Mouse (Mus musculus) forebrain, embryonic 13.5 days (tissue): ENCODE measurements at regions not wholly inside any gene's neighbourhood (a gene's known extent, or its start where the extent isn't known, plus 50 kb on each side); places are given as distances from the start of the nearest gene placed in this dataset.

Experiments
- ATAC-seq: fragments of 200-750 bp; cut with Nextera tagmentation; 2 replicates; pipeline ENCODE4 v1.8.0; 2017
- H3K27ac ChIP-seq: fragments of 300-500 bp; sonication (generic); 2 replicates; pipeline ENCODE4 v1.5.1; 2015; ENCODE audit warnings: inconsistent platforms, mild to moderate bottlenecking, moderate library complexity
- H3K27me3 ChIP-seq: fragments of 300-500 bp; sonication (generic); 2 replicates; pipeline ENCODE4 v1.6.1; 2015; ENCODE audit warnings: mild to moderate bottlenecking, inconsistent platforms
- H3K36me3 ChIP-seq: fragments of 300-500 bp; sonication (generic); 2 replicates; pipeline ENCODE4 v1.6.1; 2015; ENCODE audit warnings: mild to moderate bottlenecking, inconsistent platforms; ENCODE audit not compliant: poor library complexity, severe bottlenecking
- H3K4me1 ChIP-seq: fragments of 300-500 bp; sonication (generic); 2 replicates; pipeline ENCODE4 v1.6.1; 2015; ENCODE audit warnings: inconsistent platforms
- H3K4me2 ChIP-seq: fragments of 300-500 bp; sonication (generic); 2 replicates; pipeline ENCODE4 v1.6.1; 2015; ENCODE audit warnings: inconsistent platforms, mild to moderate bottlenecking, moderate library complexity
- H3K4me3 ChIP-seq: fragments of 300-500 bp; sonication (generic); 2 replicates; pipeline ENCODE4 v1.5.1; 2015; ENCODE audit warnings: mild to moderate bottlenecking, inconsistent platforms
- H3K9ac ChIP-seq: fragments of 300-500 bp; sonication (generic); 2 replicates; pipeline ENCODE4 v1.6.1; 2015; ENCODE audit warnings: mild to moderate bottlenecking, inconsistent platforms
- H3K9me3 ChIP-seq: fragments of 300-500 bp; sonication (generic); replicated peaks from 2 replicates; pipeline ENCODE4 v1.6.1; 2016; ENCODE audit warnings: inconsistent platforms
- WGBS: fragments of 180-500 bp; shearing (Covaris S2); methylation state at CpG from one replicate; pipeline ENCODE4 v1.1.7; 2015; 5-methylcytosine and 5-hydroxymethylcytosine counted together

DNA sequence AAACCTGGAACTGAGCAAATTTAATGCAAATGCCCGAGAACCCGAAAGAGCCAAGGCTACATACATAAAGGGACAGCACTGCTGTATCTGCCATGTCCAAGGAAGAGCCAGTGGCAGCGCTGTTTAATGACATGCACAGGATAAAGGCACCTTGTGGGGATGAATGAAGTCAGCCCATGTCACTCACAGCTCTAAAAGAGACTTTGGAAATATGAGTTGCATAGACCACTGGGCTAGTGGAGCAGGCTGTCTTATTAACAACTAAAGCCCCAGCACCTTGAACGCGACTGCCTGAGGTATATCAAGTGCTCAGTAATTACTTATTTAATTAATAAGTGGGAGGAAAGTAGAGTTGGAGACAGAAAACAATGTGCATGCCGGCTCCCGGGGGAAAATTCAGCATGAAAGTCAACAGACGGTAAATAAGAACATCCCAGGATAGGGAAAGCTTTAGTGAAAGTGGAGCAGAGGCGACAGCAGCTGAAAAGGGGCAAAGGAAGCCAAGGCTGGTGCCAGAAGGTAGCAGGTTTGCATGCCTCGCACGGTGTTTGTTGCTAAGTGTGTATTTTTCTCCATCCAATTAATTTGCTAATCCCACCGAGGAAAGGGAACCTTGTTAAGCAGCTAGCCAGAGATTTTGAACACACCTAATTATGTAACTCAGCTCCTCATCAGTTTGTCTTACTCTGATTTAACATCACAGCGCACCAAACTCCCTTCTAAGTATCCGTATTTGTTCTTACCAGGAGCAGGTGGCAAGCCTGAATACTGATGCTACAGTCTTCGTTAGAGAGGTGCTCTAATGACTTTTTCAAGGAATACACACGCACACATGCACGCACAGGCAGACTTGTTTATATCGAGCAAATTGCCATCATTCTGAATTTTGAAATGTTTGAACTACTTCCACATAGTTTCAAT, 167.4 kb downstream of the Triml1 start:
- Histone ChIP-seq H3K4me3 (no peak overlapping the region), H3K4me2 (peak overlapping the region; percentile 29), H3K27me3 (no peaks in the 10 kb centered on the region), H3K9ac (no peak overlapping the region), H3K9me3 (no peaks in the 10 kb centered on the region), H3K27ac (peak overlapping the region; percentile 12; the same call in 1 of the 2 replicates), H3K4me1 (peaks cover 9% of the 10 kb centered on the region), H3K36me3 (no peaks in the 10 kb centered on the region)
- peak; percentile 81 for ATAC-seq
- WGBS = 31% methylated on average over 18 of the region's 18 CpGs

DNA sequence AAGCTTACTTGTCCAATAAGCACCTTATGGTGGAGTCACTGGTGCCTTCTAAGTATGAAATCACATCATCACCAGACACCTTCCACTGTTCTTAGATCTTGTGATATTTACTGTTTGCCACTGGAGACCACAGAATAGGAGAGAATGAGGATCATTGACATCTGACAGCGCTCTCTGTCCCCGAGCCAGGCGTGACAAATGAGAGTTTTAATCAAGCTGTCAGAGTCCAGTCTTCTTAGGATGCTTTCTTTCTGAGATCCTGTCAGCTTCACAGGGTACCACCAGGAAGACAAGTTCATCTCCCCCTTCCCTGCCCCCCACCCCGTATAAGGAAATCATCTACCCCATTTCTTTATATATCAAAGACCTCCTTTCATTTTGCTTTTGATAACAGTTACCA, 168.7 kb downstream of the Triml1 start:
- no peaks in the 10 kb centered on the region for H3K36me3 ChIP-seq
- no peak overlapping the region for H3K9ac ChIP-seq
- 70% methylated on average over 4 of the region's 4 CpGs for WGBS
- H3K27me3 ChIP-seq = no peaks in the 10 kb centered on the region
- no peak overlapping the region for H3K4me2 ChIP-seq
- H3K9me3 ChIP-seq = no peaks in the 10 kb centered on the region
- peaks cover 9% of the 10 kb centered on the region for H3K4me1 ChIP-seq
- no peak overlapping the region for H3K4me3 ChIP-seq
- ATAC-seq = no peak
- no peak overlapping the region for H3K27ac ChIP-seq

GRCm38 (mm10) chr8:42967862-42968395, 173.4 kb downstream of the Triml1 start:
- no peaks in the 10 kb centered on the region for H3K36me3 ChIP-seq
- ATAC-seq = no peak; the same call in 1 of the 2 replicates
- 87% methylated on average over 8 of the region's 8 CpGs for WGBS
- no peaks in the 10 kb centered on the region for H3K9me3 ChIP-seq
- H3K27ac ChIP-seq = no peak overlapping the region
- no peaks in the 10 kb centered on the region for H3K4me1 ChIP-seq
- no peak overlapping the region for H3K4me3 ChIP-seq
- H3K4me2 ChIP-seq = no peak overlapping the region
- no peak overlapping the region for H3K9ac ChIP-seq
- H3K27me3 ChIP-seq = no peaks in the 10 kb centered on the region

GRCm38 (mm10) chr8:42964507-42964906, 176.8 kb downstream of the Triml1 start:
- H3K9me3 ChIP-seq = no peaks in the 10 kb centered on the region
- no peak overlapping the region for H3K4me2 ChIP-seq
- H3K4me1 ChIP-seq = no peaks in the 10 kb centered on the region
- H3K36me3 ChIP-seq = no peaks in the 10 kb centered on the region
- no peak overlapping the region for H3K27ac ChIP-seq
- ATAC-seq = no peak
- WGBS = 85% methylated on average over 2 of the region's 2 CpGs
- H3K4me3 ChIP-seq = no peak overlapping the region
- no peaks in the 10 kb centered on the region for H3K27me3 ChIP-seq
- no peak overlapping the region for H3K9ac ChIP-seq

- Histone ChIP-seq H3K9ac (no peak overlapping the region), H3K4me1 (no peaks in the 10 kb centered on the region), H3K4me3 (no peak overlapping the region), H3K27ac (no peak overlapping the region), H3K36me3 (no peaks in the 10 kb centered on the region), H3K27me3 (no peaks in the 10 kb centered on the region), H3K4me2 (no peak overlapping the region), H3K9me3 (no peaks in the 10 kb centered on the region)
- WGBS = 81% methylated on average over 11 of the region's 11 CpGs
- no peak for ATAC-seq
Measured at GRCm38 (mm10) chr8:42958052-42958805, 183.1 kb downstream of the Triml1 start.

DNA sequence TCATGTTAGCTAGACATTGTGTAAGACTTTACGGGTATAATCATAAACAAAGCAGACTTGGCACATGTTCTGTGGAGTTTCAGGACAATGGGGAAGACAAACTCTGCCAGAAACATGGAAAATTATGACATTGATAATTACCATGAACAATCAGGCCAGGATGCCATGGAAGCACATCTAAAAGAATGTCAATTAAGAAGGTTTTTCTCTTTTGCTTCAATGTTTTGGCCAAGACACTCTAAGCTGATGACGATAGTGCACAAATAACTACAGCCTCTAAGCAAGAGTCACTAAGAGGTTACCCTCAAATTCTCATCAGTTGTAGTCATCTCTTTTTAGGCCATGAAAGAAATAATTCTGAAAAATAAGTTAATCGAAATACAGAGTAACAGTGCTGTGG, 208.7 kb downstream of the Triml1 start:
- no peaks in the 10 kb centered on the region for H3K36me3 ChIP-seq
- ATAC-seq = no peak
- no peak overlapping the region for H3K27ac ChIP-seq
- 74% methylated on average over 3 of the region's 3 CpGs for WGBS
- no peaks in the 10 kb centered on the region for H3K4me1 ChIP-seq
- H3K27me3 ChIP-seq = no peaks in the 10 kb centered on the region
- no peak overlapping the region for H3K4me3 ChIP-seq
- H3K9me3 ChIP-seq = no peaks in the 10 kb centered on the region
- H3K4me2 ChIP-seq = no peak overlapping the region
- H3K9ac ChIP-seq = no peak overlapping the region

GRCm38 (mm10) chr8:42891658-42892057, 249.6 kb downstream of the Triml1 start:
- H3K27ac ChIP-seq = no peak overlapping the region
- no peak for ATAC-seq
- H3K4me3 ChIP-seq = no peak overlapping the region
- no peak overlapping the region for H3K9ac ChIP-seq
- H3K36me3 ChIP-seq = no peaks in the 10 kb centered on the region
- H3K4me1 ChIP-seq = no peaks in the 10 kb centered on the region
- WGBS = 90% methylated on average over 5 of the region's 5 CpGs
- no peak overlapping the region for H3K4me2 ChIP-seq
- no peaks in the 10 kb centered on the region for H3K27me3 ChIP-seq
- no peaks in the 10 kb centered on the region for H3K9me3 ChIP-seq

DNA sequence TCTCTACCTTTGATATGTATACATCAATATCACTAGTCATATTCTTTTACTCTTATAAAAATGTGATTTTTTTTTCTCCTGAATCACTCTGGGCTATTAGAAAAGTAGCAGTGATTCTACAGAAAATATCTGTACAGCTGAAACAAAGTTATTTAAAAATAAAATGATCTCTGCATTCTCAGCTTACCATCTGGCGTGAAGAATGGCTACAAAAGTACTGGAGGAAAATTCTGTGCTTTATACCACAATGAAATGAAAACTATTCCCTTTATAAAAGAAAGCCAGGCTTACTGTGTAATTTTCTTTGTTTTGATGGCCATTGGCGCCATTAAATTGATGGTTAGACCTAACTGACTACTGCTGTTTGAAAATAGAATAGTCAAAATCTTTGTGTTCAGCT, 254.8 kb downstream of the Triml1 start:
- Histone ChIP-seq H3K4me1 (no peaks in the 10 kb centered on the region), H3K9me3 (no peaks in the 10 kb centered on the region), H3K27ac (no peak overlapping the region), H3K4me2 (no peak overlapping the region), H3K9ac (no peak overlapping the region), H3K27me3 (no peaks in the 10 kb centered on the region), H3K4me3 (no peak overlapping the region), H3K36me3 (no peaks in the 10 kb centered on the region)
- WGBS = 94% methylated on average over 2 of the region's 2 CpGs
- no peak for ATAC-seq

DNA sequence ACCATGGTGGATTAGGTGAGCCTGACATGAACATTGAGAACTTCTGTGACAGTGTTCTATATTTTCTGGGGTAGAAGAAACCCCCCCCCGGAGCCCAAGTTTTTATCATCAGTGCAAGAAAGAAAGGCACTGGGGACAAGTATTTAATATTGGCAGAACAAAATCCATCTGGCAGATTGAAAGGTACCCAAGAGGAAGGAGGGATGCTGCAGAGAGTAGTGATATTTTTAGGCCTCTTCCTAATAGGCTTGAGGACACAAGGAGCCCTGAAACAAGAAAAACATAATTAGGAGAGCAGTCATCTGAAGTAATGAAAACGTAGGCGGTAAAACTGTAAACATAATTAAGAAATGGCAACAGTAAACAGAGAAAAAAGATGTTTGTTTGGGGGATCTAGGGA, 271.0 kb downstream of the Triml1 start:
- 86% methylated on average over 3 of the region's 3 CpGs for WGBS
- no peak overlapping the region for H3K4me3 ChIP-seq
- no peaks in the 10 kb centered on the region for H3K36me3 ChIP-seq
- ATAC-seq = no peak
- no peaks in the 10 kb centered on the region for H3K4me1 ChIP-seq
- H3K27ac ChIP-seq = no peak overlapping the region
- H3K9ac ChIP-seq = no peak overlapping the region
- no peaks in the 10 kb centered on the region for H3K27me3 ChIP-seq
- H3K9me3 ChIP-seq = no peaks in the 10 kb centered on the region
- no peak overlapping the region for H3K4me2 ChIP-seq
